Mouse (Mus musculus): ENCODE measurements at regions not wholly inside any gene's neighbourhood (a gene's known extent, or its start where the extent isn't known, plus 50 kb on each side); places are given as distances from the start of the nearest gene placed in this dataset.
"Not testable (repeated sequence)": the region's sequence is repeated elsewhere in the genome, so short reads cannot be mapped to it uniquely, and the experiment has no call there.

DNA sequence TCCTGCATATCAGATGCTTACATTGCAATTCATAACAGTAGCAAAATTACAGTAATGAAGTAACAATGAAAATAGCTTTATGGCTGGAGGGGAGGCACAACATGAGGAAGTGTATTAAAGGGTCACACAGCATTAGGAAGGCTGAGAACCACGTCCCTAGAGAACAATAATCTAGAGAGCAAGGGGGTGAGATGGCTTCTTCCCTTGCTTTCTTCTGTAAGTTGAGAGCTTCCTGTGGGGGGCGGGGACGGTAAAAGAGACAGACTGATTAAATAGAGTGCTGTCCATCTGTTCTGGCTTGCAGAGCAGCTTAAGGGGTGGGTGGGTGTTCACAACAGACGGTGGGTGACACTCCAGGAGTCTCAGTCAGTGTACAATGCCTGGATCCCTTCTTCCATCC, 68.2 kb upstream of the Lrpprc start:
- Histone ChIP-seq H3K27me3 (ENCODE audit: control insufficient read depth, insufficient read depth, low read length) (no peaks in the 10 kb centered on the region), H3K4me1 (ENCODE audit: control insufficient read depth, insufficient read depth, insufficient read length) (peaks cover 24% of the 10 kb centered on the region), H3K4me3 (ENCODE audit: extremely low read depth, insufficient read depth, insufficient read length) (no peak overlapping the region), H3K27ac (ENCODE audit: insufficient read depth, low read length) (peak overlapping the region; percentile 74), H3K36me3 (ENCODE audit: control insufficient read depth, insufficient read depth, low read length) (no peaks in the 10 kb centered on the region)
- WGBS = 9% methylated on average over 4 of the region's 4 CpGs
- DNase-seq (ENCODE audit: low read depth in 1 of 2, low spot score in 2 of 2) = peak in 1 of 2 experiments; percentile 24
- TF ChIP-seq CTCF (IDR thresholded peaks at IDR 0.05; ENCODE audit: extremely low read depth, insufficient read depth, insufficient read length, insufficient replicate concordance) = no peak
- no peak for TF ChIP-seq POLR2A (IDR thresholded peaks at IDR 0.05; ENCODE audit: low read depth, low read length)

DNA sequence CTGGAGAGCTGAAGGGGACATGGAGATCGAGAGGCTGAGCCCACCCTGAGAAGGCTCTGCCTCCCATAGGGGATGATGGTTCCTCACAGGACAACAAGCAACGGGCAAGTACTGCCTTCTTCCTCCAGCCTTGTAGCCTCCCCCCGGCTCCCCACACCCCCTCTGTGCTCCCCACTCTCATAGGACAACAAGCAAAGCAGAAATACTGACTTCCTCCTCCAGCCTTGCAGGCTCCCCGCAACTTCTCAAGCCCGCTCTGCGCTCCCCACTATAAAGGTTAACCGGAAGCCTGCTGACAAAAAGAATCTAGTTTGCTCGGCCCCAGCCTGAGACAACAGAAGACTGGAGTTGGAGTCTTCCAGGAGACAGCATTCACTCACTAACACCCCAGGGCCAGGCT, 69.3 kb upstream of the Lrpprc start:
- H3K27me3 ChIP-seq (ENCODE audit: control insufficient read depth, insufficient read depth, low read length) = no peaks in the 10 kb centered on the region
- peak in 1 of 2 experiments; percentile 45 for DNase-seq (ENCODE audit: low read depth in 1 of 2, low spot score in 2 of 2)
- H3K36me3 ChIP-seq (ENCODE audit: control insufficient read depth, insufficient read depth, low read length) = no peaks in the 10 kb centered on the region
- TF ChIP-seq POLR2A (IDR thresholded peaks at IDR 0.05; ENCODE audit: low read depth, low read length) (peak; percentile 10; the same call in 1 of the 2 replicates), CTCF (IDR thresholded peaks at IDR 0.05; ENCODE audit: extremely low read depth, insufficient read depth, insufficient read length, insufficient replicate concordance) (no peak)
- peaks cover 24% of the 10 kb centered on the region for H3K4me1 ChIP-seq (ENCODE audit: control insufficient read depth, insufficient read depth, insufficient read length)
- H3K27ac ChIP-seq (ENCODE audit: insufficient read depth, low read length) = peak overlapping the region; percentile 85
- WGBS = 6% methylated on average over 8 of the region's 8 CpGs
- peak overlapping the region; percentile 5; the same call in 1 of the 2 replicates for H3K4me3 ChIP-seq (ENCODE audit: extremely low read depth, insufficient read depth, insufficient read length)

DNA sequence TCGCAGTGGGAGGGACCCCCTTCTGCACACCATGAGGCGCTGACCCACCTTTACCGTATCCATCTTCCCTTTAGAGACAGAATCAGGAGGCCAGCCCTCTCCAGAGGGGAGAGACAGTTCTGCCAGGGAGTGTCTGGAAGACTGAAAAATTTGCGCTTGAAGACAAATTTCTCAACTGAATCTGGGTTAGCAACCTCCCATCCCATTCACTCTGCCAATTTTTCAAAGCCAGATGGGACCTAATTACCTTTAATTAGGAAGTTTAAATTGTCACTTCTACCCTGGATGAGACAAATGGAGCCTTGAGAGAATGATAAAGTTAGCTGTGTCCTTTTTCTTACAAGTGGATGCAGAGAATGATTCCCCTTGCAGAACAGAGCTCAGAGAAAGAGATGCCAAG, 70.2 kb upstream of the Lrpprc start:
- DNase-seq (ENCODE audit: low read depth in 1 of 2, low spot score in 2 of 2) = no peak
- 73% methylated on average over 4 of the region's 4 CpGs for WGBS
- H3K27me3 ChIP-seq (ENCODE audit: control insufficient read depth, insufficient read depth, low read length) = no peaks in the 10 kb centered on the region
- H3K4me3 ChIP-seq (ENCODE audit: extremely low read depth, insufficient read depth, insufficient read length) = no peak overlapping the region
- H3K4me1 ChIP-seq (ENCODE audit: control insufficient read depth, insufficient read depth, insufficient read length) = peaks cover 21% of the 10 kb centered on the region
- H3K36me3 ChIP-seq (ENCODE audit: control insufficient read depth, insufficient read depth, low read length) = no peaks in the 10 kb centered on the region
- TF ChIP-seq POLR2A (IDR thresholded peaks at IDR 0.05; ENCODE audit: low read depth, low read length) (no peak), CTCF (IDR thresholded peaks at IDR 0.05; ENCODE audit: extremely low read depth, insufficient read depth, insufficient read length, insufficient replicate concordance) (no peak)
- H3K27ac ChIP-seq (ENCODE audit: insufficient read depth, low read length) = peak overlapping the region; percentile 72

DNA sequence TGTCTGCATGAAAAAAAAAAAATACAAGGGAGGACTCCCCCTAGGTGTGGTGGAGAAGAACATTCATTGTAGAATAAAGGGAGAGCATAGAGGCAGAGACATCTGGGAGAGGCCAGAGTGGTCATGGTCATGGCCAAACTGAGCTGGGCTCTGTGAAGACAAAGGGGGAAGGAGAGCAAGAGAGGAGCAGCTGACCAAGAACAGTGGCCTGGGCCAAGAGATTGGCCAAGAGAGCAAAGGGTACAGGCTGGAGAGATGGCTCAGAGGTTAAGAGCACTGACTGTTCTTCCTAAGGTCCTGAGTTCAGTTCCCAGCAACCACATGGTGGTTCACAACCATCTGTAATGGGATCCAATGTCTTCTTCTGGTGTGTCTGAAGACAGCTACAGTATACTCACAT, 73.6 kb upstream of the Lrpprc start:
- H3K36me3 ChIP-seq (ENCODE audit: control insufficient read depth, insufficient read depth, low read length); H3K4me3 ChIP-seq (ENCODE audit: extremely low read depth, insufficient read depth, insufficient read length); H3K27ac ChIP-seq (ENCODE audit: insufficient read depth, low read length); H3K27me3 ChIP-seq (ENCODE audit: control insufficient read depth, insufficient read depth, low read length); H3K4me1 ChIP-seq (ENCODE audit: control insufficient read depth, insufficient read depth, insufficient read length); DNase-seq (ENCODE audit: low read depth in 1 of 2, low spot score in 2 of 2): not testable (repeated sequence)

DNA sequence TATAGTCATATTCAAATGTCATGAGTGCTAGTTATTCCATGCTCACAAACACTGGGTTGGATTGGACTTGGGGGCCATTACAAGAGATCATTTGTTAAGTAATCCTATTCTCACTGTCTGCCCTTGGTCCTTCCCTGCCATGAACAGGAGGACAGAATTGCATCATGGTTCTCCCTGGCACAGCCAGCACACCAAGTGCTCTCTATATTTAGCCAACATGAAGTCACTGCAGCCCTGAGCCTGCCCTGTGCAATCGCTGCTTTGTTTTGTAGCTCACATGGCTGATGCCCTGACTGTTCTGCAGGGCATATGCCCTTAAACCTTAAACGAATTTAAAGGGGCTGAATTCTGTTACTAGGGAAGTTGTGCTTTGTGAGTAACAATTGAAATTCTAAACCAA, 74.6 kb upstream of the Lrpprc start:
- no peak for TF ChIP-seq POLR2A (IDR thresholded peaks at IDR 0.05; ENCODE audit: low read depth, low read length)
- no peak for TF ChIP-seq CTCF (IDR thresholded peaks at IDR 0.05; ENCODE audit: extremely low read depth, insufficient read depth, insufficient read length, insufficient replicate concordance)
- DNase-seq (ENCODE audit: low read depth in 1 of 2, low spot score in 2 of 2) = no peak
- WGBS = 44% methylated on average over 2 of the region's 2 CpGs
- H3K4me1 ChIP-seq (ENCODE audit: control insufficient read depth, insufficient read depth, insufficient read length) = peaks cover 3% of the 10 kb centered on the region; the same call in 1 of the 2 replicates
- no peaks in the 10 kb centered on the region for H3K36me3 ChIP-seq (ENCODE audit: control insufficient read depth, insufficient read depth, low read length)
- no peak overlapping the region for H3K27ac ChIP-seq (ENCODE audit: insufficient read depth, low read length)
- no peak overlapping the region for H3K4me3 ChIP-seq (ENCODE audit: extremely low read depth, insufficient read depth, insufficient read length)
- H3K27me3 ChIP-seq (ENCODE audit: control insufficient read depth, insufficient read depth, low read length) = no peaks in the 10 kb centered on the region

DNA sequence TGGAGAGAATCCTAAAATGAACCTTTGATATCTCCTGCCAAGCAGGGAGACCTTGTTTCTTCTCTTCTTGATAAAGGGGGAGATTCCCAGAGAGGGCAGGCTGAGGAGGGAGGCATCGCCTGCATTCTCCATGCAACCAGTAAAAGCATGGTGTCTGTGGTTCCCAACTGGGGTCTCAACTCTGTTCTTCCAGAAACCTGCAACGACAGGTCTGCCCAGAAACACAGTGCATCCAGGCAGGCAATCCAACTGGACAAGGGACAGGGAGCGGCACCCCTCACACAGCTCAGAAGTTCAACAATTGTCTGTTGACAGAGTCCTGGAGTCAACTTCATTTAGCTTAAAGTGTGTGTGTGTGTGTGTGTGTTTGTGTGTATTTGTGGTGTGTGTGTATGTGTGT, 75.0 kb upstream of the Lrpprc start:
- TF ChIP-seq POLR2A (IDR thresholded peaks at IDR 0.05; ENCODE audit: low read depth, low read length) = no peak
- no peak for TF ChIP-seq CTCF (IDR thresholded peaks at IDR 0.05; ENCODE audit: extremely low read depth, insufficient read depth, insufficient read length, insufficient replicate concordance)
- no peaks in the 10 kb centered on the region for H3K36me3 ChIP-seq (ENCODE audit: control insufficient read depth, insufficient read depth, low read length)
- H3K4me3 ChIP-seq (ENCODE audit: extremely low read depth, insufficient read depth, insufficient read length) = no peak overlapping the region
- no peak for DNase-seq (ENCODE audit: low read depth in 1 of 2, low spot score in 2 of 2)
- WGBS = 86% methylated on average over 3 of the region's 3 CpGs
- no peaks in the 10 kb centered on the region for H3K27me3 ChIP-seq (ENCODE audit: control insufficient read depth, insufficient read depth, low read length)
- peaks cover 2% of the 10 kb centered on the region; the same call in 1 of the 2 replicates for H3K4me1 ChIP-seq (ENCODE audit: control insufficient read depth, insufficient read depth, insufficient read length)
- H3K27ac ChIP-seq (ENCODE audit: insufficient read depth, low read length) = no peak overlapping the region

DNA sequence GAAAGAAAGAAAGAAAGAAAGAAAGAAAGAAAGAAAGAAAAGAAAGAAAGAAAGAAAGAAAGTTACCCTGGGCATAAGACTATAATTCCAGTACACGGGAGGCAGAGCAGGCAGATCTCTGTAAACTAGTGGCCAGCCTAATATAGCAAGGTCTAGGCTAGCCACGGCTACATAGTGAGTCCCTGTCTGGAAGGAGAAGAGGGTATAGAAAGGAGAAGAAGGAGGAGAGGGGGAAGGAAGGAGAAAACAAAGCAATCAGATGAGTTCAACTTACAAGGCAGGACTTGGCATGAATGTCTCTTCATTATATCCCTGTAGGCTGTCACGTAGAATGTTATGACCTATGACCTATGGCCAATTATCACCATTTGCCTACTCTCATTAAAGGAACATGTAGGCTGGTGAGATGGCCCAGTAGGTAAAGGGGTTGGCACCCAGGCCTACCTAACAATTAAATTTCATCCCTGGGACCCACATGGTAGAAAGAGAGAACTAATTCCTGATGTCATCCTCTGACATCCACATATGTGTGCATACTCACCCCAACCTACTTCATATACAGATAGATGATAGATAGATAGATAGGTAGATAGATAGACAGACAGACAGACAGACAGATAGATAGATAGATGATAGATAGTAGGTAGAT, 78.6 kb upstream of the Lrpprc start:
- Histone ChIP-seq H3K27ac (ENCODE audit: insufficient read depth, low read length) (no peak overlapping the region), H3K4me3 (ENCODE audit: extremely low read depth, insufficient read depth, insufficient read length) (no peak overlapping the region), H3K27me3 (ENCODE audit: control insufficient read depth, insufficient read depth, low read length) (no peaks in the 10 kb centered on the region), H3K36me3 (ENCODE audit: control insufficient read depth, insufficient read depth, low read length) (no peaks in the 10 kb centered on the region), H3K4me1 (ENCODE audit: control insufficient read depth, insufficient read depth, insufficient read length) (no peaks in the 10 kb centered on the region)
- 91% methylated on average over 3 of the region's 3 CpGs for WGBS
- DNase-seq (ENCODE audit: low read depth in 1 of 2, low spot score in 2 of 2) = no peak
- no peak for TF ChIP-seq CTCF (IDR thresholded peaks at IDR 0.05; ENCODE audit: extremely low read depth, insufficient read depth, insufficient read length, insufficient replicate concordance)
- no peak for TF ChIP-seq POLR2A (IDR thresholded peaks at IDR 0.05; ENCODE audit: low read depth, low read length)
